Mouse (Mus musculus): Measurements from ENCODE around the gene Ifih1.

Gene Ifih1

GRCm38 (mm10) chr2:62646014-62646645, at the start of gene Ifih1:
Gene Ifih1, minus strand, starts transcription at chr2:62646255.
- in situ Hi-C loops (cut with MboI; ENCODE audit: unreplicated experiment in 2 of 2): loop anchor here in 1 of 2 experiments (25.0 kb wide), 1 partner anchor 309 kb away; no protein-coding TSS in a partner anchor

DNA sequence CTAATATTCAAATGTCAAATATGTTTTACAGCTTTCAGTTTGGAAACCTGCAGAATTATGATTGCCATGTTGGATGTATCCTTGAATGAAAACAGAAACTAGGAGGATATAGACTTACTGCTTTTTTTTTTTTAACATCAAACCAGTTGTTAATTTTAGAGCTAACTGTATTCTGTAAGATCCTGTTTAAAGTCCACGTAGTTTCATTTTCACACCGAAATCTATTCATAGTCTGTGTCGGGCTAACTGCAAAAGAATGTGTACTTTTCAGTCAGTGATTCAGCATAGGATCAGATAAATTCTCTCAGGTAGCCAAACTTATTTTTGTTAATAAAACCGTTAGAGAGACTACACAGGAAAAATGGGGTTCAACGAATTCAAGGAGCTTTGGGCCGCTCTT, 39.9 kb upstream of the Ifih1 start:
- in situ Hi-C loops (cut with MboI; ENCODE audit: unreplicated experiment in 2 of 2): no loop called here

GRCm38 (mm10) chr2:62684989-62685595, 39.0 kb upstream of the Ifih1 start:
- in situ Hi-C loops (cut with MboI; ENCODE audit: unreplicated experiment in 2 of 2): no loop called here

- in situ Hi-C loops (cut with MboI; ENCODE audit: unreplicated experiment in 2 of 2): no loop called here
Measured at GRCm38 (mm10) chr2:62681667-62682066, 35.6 kb upstream of the Ifih1 start.

DNA sequence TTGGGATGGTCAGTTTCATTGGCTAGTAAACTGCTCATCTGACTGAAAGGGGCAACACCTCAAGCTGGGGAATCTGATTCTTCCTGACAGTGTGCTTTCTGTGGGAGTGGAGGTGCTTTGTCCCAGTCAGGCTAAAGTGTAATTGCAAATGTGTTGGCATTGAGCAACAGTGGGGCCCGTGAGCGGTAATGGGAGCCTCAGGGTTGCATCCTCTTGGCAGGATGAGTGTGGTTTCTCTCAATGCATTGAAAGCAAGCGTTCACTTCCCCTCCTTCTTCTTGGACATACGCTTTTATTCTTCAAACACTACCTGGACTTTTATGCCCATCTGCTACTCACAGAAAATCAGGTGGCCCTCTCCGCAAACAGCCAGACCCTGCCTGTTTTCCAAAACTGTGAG, 26.7 kb upstream of the Ifih1 start:
- in situ Hi-C loops (cut with MboI; ENCODE audit: unreplicated experiment in 2 of 2): loop anchor here in 1 of 2 experiments (25.0 kb wide), 1 partner anchor 1960 kb away; the partner anchor contains the start of gene Itgb6

DNA sequence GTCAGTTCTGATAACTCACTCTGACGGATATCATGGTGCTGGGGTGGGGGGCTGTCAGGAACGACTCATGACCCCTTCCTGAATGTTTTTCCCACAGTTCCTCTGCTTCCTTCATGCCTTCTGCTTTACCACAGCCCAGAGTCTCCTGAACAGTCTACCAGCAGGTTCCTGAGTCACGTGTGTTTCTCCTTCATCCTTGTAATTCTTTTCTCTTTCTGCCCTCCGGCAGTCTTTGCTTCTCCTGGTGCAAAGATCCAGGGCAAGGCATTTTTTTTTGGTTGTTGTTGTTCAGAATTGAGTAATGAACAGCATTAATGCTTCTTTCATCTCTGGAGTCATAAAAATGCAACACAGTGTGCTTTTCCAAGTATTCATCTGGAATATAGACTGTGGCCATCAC, 24.7 kb upstream of the Ifih1 start:
- in situ Hi-C loops (cut with MboI; ENCODE audit: unreplicated experiment in 2 of 2): loop anchor here in 1 of 2 experiments (25.0 kb wide), 1 partner anchor 1958 kb away; the partner anchor contains the start of gene Itgb6

DNA sequence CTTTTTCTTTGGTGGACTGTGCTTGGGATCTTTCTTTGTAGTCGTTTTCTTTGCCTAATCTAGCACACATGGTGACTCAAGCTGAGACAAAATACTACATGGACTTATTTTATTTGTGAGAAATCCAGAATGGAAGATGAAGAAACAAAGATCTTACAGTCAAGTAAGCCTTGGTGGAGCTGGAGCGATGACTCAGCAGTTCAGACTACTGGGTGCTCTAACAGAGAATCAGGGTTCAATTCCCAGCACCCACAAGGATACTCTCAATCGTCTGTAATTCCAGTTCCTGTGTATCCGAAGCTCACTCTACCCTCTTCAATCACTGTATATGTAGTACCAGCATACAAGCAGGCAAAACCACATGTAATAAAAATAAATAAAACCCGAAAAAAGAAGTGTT, 24.2 kb upstream of the Ifih1 start:
- in situ Hi-C loops (cut with MboI; ENCODE audit: unreplicated experiment in 2 of 2): loop anchor here in 1 of 2 experiments (25.0 kb wide), 1 partner anchor 1958 kb away; the partner anchor contains the start of gene Itgb6

DNA sequence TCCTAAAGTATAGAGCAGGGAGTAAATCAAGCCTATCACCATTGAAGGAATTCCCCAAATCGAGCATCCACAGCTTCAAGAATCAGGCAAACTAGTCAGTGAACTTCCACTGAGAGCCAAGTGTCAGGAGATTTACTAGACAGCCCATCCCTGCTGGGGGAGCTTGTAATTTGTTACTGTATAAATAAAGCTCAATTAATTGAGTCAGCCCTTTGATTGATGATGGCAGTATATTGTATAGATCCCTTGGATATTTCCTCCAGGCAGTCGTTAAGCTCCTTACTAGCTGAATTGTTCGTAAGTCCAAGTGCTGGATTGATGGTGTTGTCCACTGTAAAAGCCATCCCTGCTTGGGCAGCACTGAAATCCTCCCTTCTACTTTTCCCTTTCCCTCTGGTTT, 23.8 kb upstream of the Ifih1 start:
- in situ Hi-C loops (cut with MboI; ENCODE audit: unreplicated experiment in 2 of 2): loop anchor here in 1 of 2 experiments (25.0 kb wide), 1 partner anchor 1958 kb away; the partner anchor contains the start of gene Itgb6

DNA sequence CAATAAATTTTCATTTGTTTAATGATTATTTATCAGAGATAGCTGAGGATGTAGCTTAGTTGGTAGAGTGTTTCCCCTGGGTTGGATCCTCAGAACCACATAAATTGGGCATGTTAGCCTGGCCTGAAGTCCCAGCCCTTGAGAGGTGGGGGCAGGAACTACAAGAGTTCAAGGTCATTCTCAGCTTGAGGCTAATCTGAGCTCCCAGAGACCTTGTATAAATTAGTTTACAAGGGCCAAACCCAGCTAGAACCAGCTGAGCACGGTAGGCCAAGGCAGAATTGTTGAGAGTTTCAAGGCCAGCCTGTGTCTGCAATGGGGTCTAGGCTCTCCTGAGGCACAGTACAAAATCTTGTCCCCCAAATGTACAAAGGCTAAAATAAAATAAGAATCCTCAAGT, 19.5 kb upstream of the Ifih1 start:
- in situ Hi-C loops (cut with MboI; ENCODE audit: unreplicated experiment in 2 of 2): loop anchor here in 1 of 2 experiments (25.0 kb wide), 1 partner anchor 1953 kb away; the partner anchor contains the start of gene Itgb6

- in situ Hi-C loops (cut with MboI; ENCODE audit: unreplicated experiment in 2 of 2): loop anchor here in 1 of 2 experiments (25.0 kb wide), 1 partner anchor 1953 kb away; the partner anchor contains the start of gene Itgb6
Measured at GRCm38 (mm10) chr2:62664839-62665238, 18.8 kb upstream of the Ifih1 start.

DNA sequence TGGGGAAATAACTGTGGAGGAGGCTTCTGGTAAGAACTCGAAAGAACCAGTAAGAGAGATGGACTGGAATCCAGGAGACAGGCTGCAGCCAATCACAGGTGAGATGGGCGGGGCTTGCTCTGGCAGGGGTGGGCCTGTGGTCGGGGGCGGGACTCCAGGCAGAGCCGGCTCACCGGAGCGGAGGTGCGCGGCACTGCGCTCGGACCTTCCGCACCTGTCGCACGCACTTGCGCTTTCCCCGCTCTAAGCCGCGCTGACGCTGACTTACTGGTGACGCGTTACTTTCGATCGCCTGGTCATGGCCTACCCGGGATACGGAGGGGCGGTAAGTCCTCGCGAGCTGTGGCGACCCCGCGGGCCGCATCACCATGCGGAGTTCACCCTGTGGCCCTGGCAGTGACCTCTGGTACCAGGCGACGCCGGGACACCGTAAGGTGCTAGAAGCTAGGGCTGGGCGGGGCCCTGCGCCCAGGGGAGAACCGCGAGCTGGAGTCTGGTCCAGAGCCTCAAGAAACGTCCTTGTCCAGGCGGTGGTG, 18.1 kb upstream of the Ifih1 start, which contains the start of gene Gca:
Gene Gca (plus strand): TSS at position 151 of the 536 bp plus-strand sequence.
- in situ Hi-C loops (cut with MboI; ENCODE audit: unreplicated experiment in 2 of 2): loop anchor here in 1 of 2 experiments (25.0 kb wide), 1 partner anchor 1952 kb away; the partner anchor contains the start of gene Itgb6

DNA sequence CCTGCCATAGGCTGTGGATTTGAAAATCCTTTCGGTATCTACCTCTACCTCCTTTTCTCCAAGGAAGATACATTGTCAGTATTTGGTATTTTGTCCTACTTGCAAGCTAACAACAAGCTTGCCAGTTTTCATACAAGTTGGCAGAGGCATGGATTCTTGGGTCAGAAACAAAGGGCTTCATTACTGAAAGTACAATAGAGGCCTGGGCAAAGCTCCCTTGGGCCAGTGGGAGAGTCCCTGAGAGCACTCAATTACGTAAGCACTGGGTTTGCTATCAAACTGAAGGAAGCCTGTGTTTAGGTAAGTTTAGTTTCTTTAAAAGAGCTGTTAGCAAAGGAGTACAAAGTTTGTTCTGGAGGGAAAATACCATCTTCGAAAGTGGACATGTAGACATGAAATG, 16.5 kb upstream of the Ifih1 start:
- in situ Hi-C loops (cut with MboI; ENCODE audit: unreplicated experiment in 2 of 2): loop anchor here in 1 of 2 experiments (25.0 kb wide), 1 partner anchor 1950 kb away; the partner anchor contains the start of gene Itgb6

DNA sequence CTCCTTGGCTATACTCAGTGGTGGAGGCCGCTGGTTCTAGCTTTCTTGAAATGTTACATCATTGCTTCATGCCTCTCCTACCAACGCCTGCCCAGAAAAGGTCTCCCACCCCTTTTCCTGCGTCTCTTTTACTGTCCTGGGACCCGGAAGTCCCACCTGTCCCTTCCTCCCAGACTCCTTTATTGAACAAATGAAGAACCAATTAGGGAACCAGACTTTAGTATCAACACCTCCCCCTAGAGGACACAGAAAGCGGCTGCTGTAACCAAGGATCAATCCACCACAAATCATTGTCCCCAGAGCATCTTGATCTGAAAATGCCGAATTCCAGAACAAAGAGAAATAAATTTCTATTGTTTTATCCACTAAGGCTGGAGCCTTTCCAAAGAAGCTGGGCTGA, 14.5 kb upstream of the Ifih1 start:
- in situ Hi-C loops (cut with MboI; ENCODE audit: unreplicated experiment in 2 of 2): loop anchor here in 1 of 2 experiments (25.0 kb wide), 1 partner anchor 1948 kb away; the partner anchor contains the start of gene Itgb6

- in situ Hi-C loops (cut with MboI; ENCODE audit: unreplicated experiment in 2 of 2): loop anchor here in 1 of 2 experiments (25.0 kb wide), 1 partner anchor 1944 kb away; the partner anchor contains the start of gene Itgb6
Measured at GRCm38 (mm10) chr2:62656072-62656471, 10.0 kb upstream of the Ifih1 start.

GRCm38 (mm10) chr2:62654519-62655338, 8.7 kb upstream of the Ifih1 start:
- in situ Hi-C loops (cut with MboI; ENCODE audit: unreplicated experiment in 2 of 2): loop anchor here in 1 of 2 experiments (25.0 kb wide), 1 partner anchor 1942 kb away; the partner anchor contains the start of gene Itgb6

- in situ Hi-C loops (cut with MboI; ENCODE audit: unreplicated experiment in 2 of 2): loop anchor here in 1 of 2 experiments (25.0 kb wide), 1 partner anchor 1940 kb away; the partner anchor contains the start of gene Itgb6
Measured at GRCm38 (mm10) chr2:62652466-62652865, 6.4 kb upstream of the Ifih1 start.

DNA sequence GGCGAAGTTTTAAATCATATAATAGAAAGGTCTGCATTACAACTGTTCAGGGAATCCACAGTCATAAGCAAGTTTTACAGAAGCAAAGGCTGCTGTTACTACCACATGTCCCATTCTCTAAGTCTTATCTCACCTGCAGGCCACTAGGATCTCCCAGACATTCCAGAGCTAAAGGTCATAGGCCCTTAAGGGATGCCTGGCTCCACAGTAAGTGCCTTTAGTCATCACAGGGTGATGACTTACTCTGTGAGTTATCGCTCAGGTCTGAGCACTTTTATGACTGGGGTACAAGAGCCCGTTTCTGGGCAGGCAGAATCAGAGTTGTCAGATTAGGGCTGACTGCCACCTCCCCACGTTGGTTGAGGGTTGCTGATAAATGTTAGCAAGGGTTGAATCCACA, 5.8 kb upstream of the Ifih1 start:
- in situ Hi-C loops (cut with MboI; ENCODE audit: unreplicated experiment in 2 of 2): loop anchor here in 1 of 2 experiments (25.0 kb wide), 1 partner anchor 1940 kb away; the partner anchor contains the start of gene Itgb6

- in situ Hi-C loops (cut with MboI; ENCODE audit: unreplicated experiment in 2 of 2): loop anchor here in 1 of 2 experiments (25.0 kb wide), 1 partner anchor 309 kb away; no protein-coding TSS in a partner anchor
Measured at GRCm38 (mm10) chr2:62646671-62647289, 725 bp upstream of the Ifih1 start.

DNA sequence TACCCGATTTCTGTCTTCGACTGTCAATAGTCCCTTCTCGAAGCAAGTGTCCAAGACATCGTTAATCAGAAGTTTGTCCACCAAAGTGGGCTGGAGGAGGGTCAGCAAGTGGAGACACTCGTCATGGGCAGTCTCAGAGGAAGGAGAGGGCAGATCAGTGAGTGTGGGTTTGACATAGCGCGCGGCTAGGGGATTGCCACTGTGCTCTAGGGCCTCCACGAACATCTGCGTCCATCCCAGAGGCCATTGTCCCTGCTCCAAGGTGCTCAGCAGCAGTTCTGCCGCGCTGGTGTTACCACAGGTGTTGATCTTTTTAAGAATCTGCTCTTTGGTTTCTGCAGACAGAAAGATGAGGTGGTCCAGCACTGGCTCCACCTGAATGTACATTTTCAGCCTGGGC, 580 bp downstream of the Ifih1 start:
- in situ Hi-C loops (cut with MboI; ENCODE audit: unreplicated experiment in 2 of 2): loop anchor here in 1 of 2 experiments (25.0 kb wide), 1 partner anchor 308 kb away; no protein-coding TSS in a partner anchor
